9 mouse cellular contexts compared by ENCODE assay signal in genomic region chr7:143388783-143389695, GRCm38 (mm10).
DNase-seq lines count a peak whose midpoint lies in the region; ATAC-seq lines count a peak whose summit lies in the region.
"Had no signal": no experiment of that assay in that cellular context is flagged by ENCODE, and none has a peak within 500 bp of the region (broad histone marks: within the 10 kb centered on the region; RNA-seq: fewer than 3 reads in every experiment).

No protein-coding gene starts in this region.

- WGBS in embryonic facial prominence, embryonic 15.5 days = 40% methylated on average over 27 of the region's 27 CpGs
- WGBS in heart, embryonic 15.5 days = 30% methylated on average over 27 of the region's 27 CpGs
- WGBS in kidney, embryonic 15.5 days = 31% methylated on average over 27 of the region's 27 CpGs
- 33% methylated on average over 27 of the region's 27 CpGs for WGBS in stomach, embryonic 15.5 days

- ATAC-seq in embryonic facial prominence, embryonic 15.5 days (ENCODE audit: insufficient number of reproducible peaks, low FRiP score, low TSS enrichment, low read depth) = peak; percentile 83
- peak; percentile 76 for ATAC-seq in heart, embryonic 15.5 days (replicated peaks; ENCODE audit: insufficient number of reproducible peaks, insufficient read depth, low FRiP score, low read depth)
- ATAC-seq in kidney, embryonic 15.5 days (replicated peaks; ENCODE audit: low FRiP score) = peak; percentile 92
- ATAC-seq in stomach, embryonic 15.5 days (ENCODE audit: insufficient read depth, low FRiP score, low read depth) = peak; percentile 91

- H3K27ac ChIP-seq in embryonic facial prominence, embryonic 15.5 days (replicated peaks) = peak overlapping the region; percentile 78
- peak overlapping the region; percentile 88 for H3K27ac ChIP-seq in heart, embryonic 15.5 days
- H3K27ac ChIP-seq in kidney, embryonic 15.5 days = peak overlapping the region; percentile 80
- H3K27ac ChIP-seq in stomach, embryonic 15.5 days = peak overlapping the region; percentile 91

- H3K4me3 ChIP-seq in embryonic facial prominence, embryonic 15.5 days (replicated peaks) = no peak overlapping the region
- no peak overlapping the region for H3K4me3 ChIP-seq in heart, embryonic 15.5 days
- no peak overlapping the region for H3K4me3 ChIP-seq in kidney, embryonic 15.5 days (replicated peaks)
- no peak overlapping the region for H3K4me3 ChIP-seq in stomach, embryonic 15.5 days (replicated peaks)

- no peaks in the 10 kb centered on the region for H3K9me3 ChIP-seq in embryonic facial prominence, embryonic 15.5 days (replicated peaks)
- H3K9me3 ChIP-seq in heart, embryonic 15.5 days (replicated peaks) = no peaks in the 10 kb centered on the region
- H3K9me3 ChIP-seq in kidney, embryonic 15.5 days (replicated peaks) = no peaks in the 10 kb centered on the region; the same call in 1 of the 2 replicates
- H3K9me3 ChIP-seq in stomach, embryonic 15.5 days = no peaks in the 10 kb centered on the region
- H3K9me3 ChIP-seq: G1E had no signal

- no peaks in the 10 kb centered on the region for H3K36me3 ChIP-seq in embryonic facial prominence, embryonic 15.5 days
- no peaks in the 10 kb centered on the region for H3K36me3 ChIP-seq in heart, embryonic 15.5 days
- H3K36me3 ChIP-seq in kidney, embryonic 15.5 days = no peaks in the 10 kb centered on the region
- H3K36me3 ChIP-seq in stomach, embryonic 15.5 days = no peaks in the 10 kb centered on the region
- H3K36me3 ChIP-seq: G1E had no signal

- H3K27me3 ChIP-seq in embryonic facial prominence, embryonic 15.5 days = no peaks in the 10 kb centered on the region
- no peaks in the 10 kb centered on the region for H3K27me3 ChIP-seq in heart, embryonic 15.5 days
- no peaks in the 10 kb centered on the region; the same call in 1 of the 2 replicates for H3K27me3 ChIP-seq in kidney, embryonic 15.5 days
- no peaks in the 10 kb centered on the region for H3K27me3 ChIP-seq in stomach, embryonic 15.5 days (replicated peaks)

- peaks cover 22% of the 10 kb centered on the region for H3K4me1 ChIP-seq in embryonic facial prominence, embryonic 15.5 days
- H3K4me1 ChIP-seq in heart, embryonic 15.5 days (replicated peaks) = peaks cover 57% of the 10 kb centered on the region
- peaks cover 28% of the 10 kb centered on the region for H3K4me1 ChIP-seq in kidney, embryonic 15.5 days
- H3K4me1 ChIP-seq in stomach, embryonic 15.5 days = peaks cover 24% of the 10 kb centered on the region

- no peak overlapping the region for H3K9ac ChIP-seq in embryonic facial prominence, embryonic 15.5 days
- 0 out of 2 replicates have a peak overlapping the region, but pooled peaks have one; percentile 2 for H3K9ac ChIP-seq in heart, embryonic 15.5 days
- no peak overlapping the region for H3K9ac ChIP-seq in kidney, embryonic 15.5 days
- no peak overlapping the region for H3K9ac ChIP-seq in stomach, embryonic 15.5 days

- peak; percentile 59 for DNase-seq in adipocyte (ENCODE audit: low spot score)
- DNase-seq in lung, postnatal 14 days = peak; percentile 79
- no peak for DNase-seq in spleen, adult 12 weeks (ENCODE audit: low spot score)
- no peak for DNase-seq in frontal cortex, postnatal 25 days (ENCODE audit: low spot score in 2 of 2)

- no peak overlapping the region for H3K4me2 ChIP-seq in embryonic facial prominence, embryonic 15.5 days (replicated peaks)
- peak overlapping the region; percentile 6; the same call in 1 of the 2 replicates for H3K4me2 ChIP-seq in heart, embryonic 15.5 days
- H3K4me2 ChIP-seq in kidney, embryonic 15.5 days = peak overlapping the region; percentile 31
- peak overlapping the region; percentile 8 for H3K4me2 ChIP-seq in stomach, embryonic 15.5 days

Comparison
In these comparisons a context has a peak if more than half of its experiments do, and no peak if none do; other contexts are left out.
1. DNase-seq: peak in adipocyte (single experiment) and lung, postnatal 14 days (single experiment); none in spleen, adult 12 weeks (single experiment) and frontal cortex, postnatal 25 days (0 of 2).
2. Peak in every context shown above with its lines, with median percentiles within 50 percentile points of each other: ATAC-seq and H3K27ac ChIP-seq.